Mouse (Mus musculus): ENCODE results near the gene Pifo. TPM values are rescaled to one million over a fixed set of nuclear protein-coding genes. Genes with fewer than 3 reads are reported as not detected.
A peak's percentile ranks its signal among the peaks of the same experiment; 100 is the strongest.
"Not testable (repeated sequence)": the region's sequence is repeated elsewhere in the genome, so short reads cannot be mapped to it uniquely, and the experiment has no call there.

Gene Pifo
- polyA plus RNA-seq, 1 experiment = not detected

GRCm38 (mm10) chr3:105994730-105995129 lies 19.7 kb downstream of the Pifo start:
- Histone ChIP-seq H3K4me1 (ENCODE audit: control insufficient read depth, insufficient read depth, low read length) (no peaks in the 10 kb centered on the region), H3K4me3 (ENCODE audit: insufficient read depth, low read length) (no peak overlapping the region), H3K27ac (ENCODE audit: insufficient read depth, low read length) (no peak overlapping the region)
- no peak for TF ChIP-seq CTCF (IDR thresholded peaks at IDR 0.05; ENCODE audit: borderline replicate concordance, insufficient read depth, low read length)
- no peak for TF ChIP-seq POLR2A (IDR thresholded peaks at IDR 0.05; ENCODE audit: low read depth, low read length)

GRCm38 (mm10) chr3:105991653-105992283 lies 22.7 kb downstream of the Pifo start:
- no peak overlapping the region for H3K4me3 ChIP-seq (ENCODE audit: insufficient read depth, low read length)
- H3K4me1 ChIP-seq (ENCODE audit: control insufficient read depth, insufficient read depth, low read length) = no peaks in the 10 kb centered on the region
- no peak overlapping the region for H3K27ac ChIP-seq (ENCODE audit: insufficient read depth, low read length)
- no peak for TF ChIP-seq CTCF (IDR thresholded peaks at IDR 0.05; ENCODE audit: borderline replicate concordance, insufficient read depth, low read length)
- no peak for TF ChIP-seq POLR2A (IDR thresholded peaks at IDR 0.05; ENCODE audit: low read depth, low read length)

- not testable (repeated sequence) for H3K4me1 ChIP-seq (ENCODE audit: control insufficient read depth, insufficient read depth, low read length); H3K27ac ChIP-seq (ENCODE audit: insufficient read depth, low read length); H3K4me3 ChIP-seq (ENCODE audit: insufficient read depth, low read length)
Observed at GRCm38 (mm10) chr3:105989611-105990010, 24.8 kb downstream of the Pifo start.

- no peaks in the 10 kb centered on the region for H3K4me1 ChIP-seq (ENCODE audit: control insufficient read depth, insufficient read depth, low read length)
- H3K27ac ChIP-seq (ENCODE audit: insufficient read depth, low read length) = no peak overlapping the region
- H3K4me3 ChIP-seq (ENCODE audit: insufficient read depth, low read length) = no peak overlapping the region
- no peak for TF ChIP-seq POLR2A (IDR thresholded peaks at IDR 0.05; ENCODE audit: low read depth, low read length)
- TF ChIP-seq CTCF (IDR thresholded peaks at IDR 0.05; ENCODE audit: borderline replicate concordance, insufficient read depth, low read length) = no peak
Observed at GRCm38 (mm10) chr3:105974174-105974573, 40.3 kb downstream of the Pifo start.

GRCm38 (mm10) chr3:105973411-105973810 lies 41.0 kb downstream of the Pifo start, which contains the start of gene Ovgp1:
TSS of gene Ovgp1 (plus strand) at chr3:105973711.
- no peaks in the 10 kb centered on the region for H3K4me1 ChIP-seq (ENCODE audit: control insufficient read depth, insufficient read depth, low read length)
- TF ChIP-seq POLR2A (IDR thresholded peaks at IDR 0.05; ENCODE audit: low read depth, low read length) (no peak), CTCF (IDR thresholded peaks at IDR 0.05; ENCODE audit: borderline replicate concordance, insufficient read depth, low read length) (no peak)

GRCm38 (mm10) chr3:105971831-105972446 lies 42.5 kb downstream of the Pifo start:
- TF ChIP-seq POLR2A (IDR thresholded peaks at IDR 0.05; ENCODE audit: low read depth, low read length) (no peak), CTCF (IDR thresholded peaks at IDR 0.05; ENCODE audit: borderline replicate concordance, insufficient read depth, low read length) (no peak)
- Histone ChIP-seq H3K27ac (ENCODE audit: insufficient read depth, low read length) (no peak overlapping the region), H3K4me3 (ENCODE audit: insufficient read depth, low read length) (no peak overlapping the region), H3K4me1 (ENCODE audit: control insufficient read depth, insufficient read depth, low read length) (no peaks in the 10 kb centered on the region)

More at GRCm38 (mm10) chr3:105973411-105973810, 41.0 kb downstream of the Pifo start, which contains the start of gene Ovgp1:
- Histone ChIP-seq H3K27ac (ENCODE audit: insufficient read depth, low read length) (no peak within 1 kb of the TSS), H3K4me3 (ENCODE audit: insufficient read depth, low read length) (no peak within 1 kb of the TSS)

GRCm38 (mm10) chr3:105960700-105961099 lies 53.7 kb downstream of the Pifo start:
- Histone ChIP-seq H3K4me1 (ENCODE audit: control insufficient read depth, insufficient read depth, low read length) (no peaks in the 10 kb centered on the region; the same call in 1 of the 2 replicates), H3K4me3 (ENCODE audit: insufficient read depth, low read length) (peak overlapping the region; percentile 76), H3K27ac (ENCODE audit: insufficient read depth, low read length) (no peak overlapping the region)
- TF ChIP-seq CTCF (IDR thresholded peaks at IDR 0.05; ENCODE audit: borderline replicate concordance, insufficient read depth, low read length) (no peak), POLR2A (IDR thresholded peaks at IDR 0.05; ENCODE audit: low read depth, low read length) (no peak)

- peak within 1 kb of the TSS; percentile 76 for H3K4me3 ChIP-seq (ENCODE audit: insufficient read depth, low read length)
- H3K27ac ChIP-seq (ENCODE audit: insufficient read depth, low read length) = peak within 1 kb of the TSS; percentile 48
- no peak for TF ChIP-seq POLR2A (IDR thresholded peaks at IDR 0.05; ENCODE audit: low read depth, low read length)
- TF ChIP-seq CTCF (IDR thresholded peaks at IDR 0.05; ENCODE audit: borderline replicate concordance, insufficient read depth, low read length) = no peak
- H3K4me1 ChIP-seq (ENCODE audit: control insufficient read depth, insufficient read depth, low read length) = no peaks in the 10 kb centered on the region; the same call in 1 of the 2 replicates
Observed at GRCm38 (mm10) chr3:105959999-105960398, 54.4 kb downstream of the Pifo start, which contains the start of gene Atp5f1. TSS of gene Atp5f1 (minus strand) at chr3:105960099.

- no peak overlapping the region for H3K27ac ChIP-seq (ENCODE audit: insufficient read depth, low read length)
- H3K4me1 ChIP-seq (ENCODE audit: control insufficient read depth, insufficient read depth, low read length) = no peaks in the 10 kb centered on the region; the same call in 1 of the 2 replicates
- peak overlapping the region; percentile 76 for H3K4me3 ChIP-seq (ENCODE audit: insufficient read depth, low read length)
- TF ChIP-seq CTCF (IDR thresholded peaks at IDR 0.05; ENCODE audit: borderline replicate concordance, insufficient read depth, low read length) = no peak
- no peak for TF ChIP-seq POLR2A (IDR thresholded peaks at IDR 0.05; ENCODE audit: low read depth, low read length)
Observed at GRCm38 (mm10) chr3:105959585-105959984, 54.9 kb downstream of the Pifo start.

GRCm38 (mm10) chr3:105958974-105959580 lies 55.4 kb downstream of the Pifo start, which contains the start of gene Wdr77:
TSS of gene Wdr77 (plus strand) at chr3:105959369.
- Histone ChIP-seq H3K4me1 (ENCODE audit: control insufficient read depth, insufficient read depth, low read length) (no peaks in the 10 kb centered on the region; the same call in 1 of the 2 replicates), H3K4me3 (ENCODE audit: insufficient read depth, low read length) (peak within 1 kb of the TSS; percentile 76), H3K27ac (ENCODE audit: insufficient read depth, low read length) (peak within 1 kb of the TSS; percentile 48)
- TF ChIP-seq POLR2A (IDR thresholded peaks at IDR 0.05; ENCODE audit: low read depth, low read length) (peak; percentile 89), CTCF (IDR thresholded peaks at IDR 0.05; ENCODE audit: borderline replicate concordance, insufficient read depth, low read length) (no peak)
